Mouse (Mus musculus): ENCODE results near the gene Prkar1a.

GRCm38 (mm10) chr11:109671136-109672020 is 22.2 kb downstream of the Prkar1a start:
- TF ChIP-seq CTCF (IDR thresholded peaks at IDR 0.05; ENCODE audit: borderline replicate concordance, insufficient read depth, low read depth, low read length): no peak
- no peak for TF ChIP-seq POLR2A (IDR thresholded peaks at IDR 0.05; ENCODE audit: borderline replicate concordance, insufficient read depth, low read length)

Measured in cerebellum, adult 2 months (tissue).